Mouse (Mus musculus) heart, adult 2 months (tissue): ENCODE data around the gene Ccdc8.

ENCODE experiments used
- CTCF ChIP-seq: fragments of 200-600 bp; IDR thresholded peaks from 2 replicates; pipeline ENCODE4 v1.8.1; 2022; ENCODE audit warnings: antibody characterized with exemption, mild to moderate bottlenecking, moderate library complexity
- POLR2A ChIP-seq: fragments of 200-500 bp; IDR thresholded peaks from 2 replicates; pipeline ENCODE4 v1.6.1; 2011; ENCODE audit warnings: mild to moderate bottlenecking, low read depth, low read length, control low read depth; ENCODE audit not compliant: insufficient read depth

- no peak for TF ChIP-seq POLR2A
- no peak for TF ChIP-seq CTCF
Observed at GRCm38 (mm10) chr7:17024814-17025504, 32.5 kb downstream of the Ccdc8 start.
